In the genomic region with DNA sequence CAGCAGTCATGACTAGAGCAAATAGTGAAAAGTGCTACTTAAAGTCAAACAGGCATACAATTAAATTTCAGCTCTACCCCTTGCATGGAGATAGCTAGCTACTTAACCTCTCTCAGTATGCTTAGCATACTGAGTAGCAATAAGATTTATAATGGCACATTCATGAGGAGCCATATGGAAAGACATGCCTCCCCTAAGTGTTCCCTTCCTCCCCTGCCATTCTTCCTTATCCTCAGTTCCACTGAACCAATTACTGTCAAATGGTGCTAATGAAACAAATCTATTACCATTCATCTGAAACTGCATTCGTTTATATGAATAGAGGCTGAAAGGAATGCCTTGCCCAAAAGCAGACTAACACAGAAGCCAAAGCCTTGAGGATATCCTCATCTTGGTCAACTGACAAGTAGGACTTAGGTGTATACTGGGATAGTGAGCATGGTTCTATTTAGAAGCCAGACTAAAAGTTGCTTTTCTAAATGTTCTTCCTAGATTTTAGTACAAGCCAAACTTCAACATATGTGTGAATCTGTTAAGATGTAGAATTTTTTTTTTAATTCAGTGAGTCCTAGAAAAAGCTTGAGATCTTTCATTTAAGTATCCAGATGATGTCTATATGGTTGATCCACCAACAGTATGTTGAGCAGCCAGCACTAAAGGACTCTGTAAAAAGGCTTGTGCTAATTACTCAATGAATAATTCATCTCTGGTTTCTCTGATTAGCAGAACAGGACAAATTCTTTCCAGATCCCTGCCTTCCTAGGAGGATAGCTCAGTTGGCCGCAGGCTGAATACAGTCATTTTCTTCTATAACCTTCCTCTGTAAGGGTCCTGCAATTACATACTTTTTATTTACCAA, we compare ENCODE assay signal across 15 mouse cellular contexts.
"Had no signal": no experiment of that assay in that cellular context is flagged by ENCODE, and none has a peak within 500 bp of the region (broad histone marks: within the 10 kb centered on the region; RNA-seq: fewer than 3 reads in every experiment).

No protein-coding gene starts in this region.

- H3K9me3 ChIP-seq: limb, embryonic 15.5 days; liver, embryonic 12.5 days; megakaryocyte, embryonic 14.5 days; stomach, embryonic 15.5 days had no signal

- H3K4me2 ChIP-seq: limb, embryonic 15.5 days; liver, embryonic 12.5 days; lung, embryonic 14.5 days; midbrain, embryonic 11.5 days; stomach, embryonic 15.5 days had no signal

- H3K27ac ChIP-seq: limb, embryonic 15.5 days; liver, embryonic 12.5 days; stomach, embryonic 15.5 days had no signal

- H3K36me3 ChIP-seq: limb, embryonic 15.5 days; liver, embryonic 12.5 days; stomach, embryonic 15.5 days had no signal

- H3K4me1 ChIP-seq: limb, embryonic 15.5 days; liver, embryonic 12.5 days; megakaryocyte, embryonic 14.5 days; stomach, embryonic 15.5 days had no signal

- H3K9ac ChIP-seq: limb, embryonic 15.5 days; liver, embryonic 12.5 days; lung, embryonic 14.5 days; stomach, embryonic 15.5 days had no signal

- H3K27me3 ChIP-seq: limb, embryonic 15.5 days; liver, embryonic 12.5 days; megakaryocyte, embryonic 14.5 days; stomach, embryonic 15.5 days had no signal

- H3K4me3 ChIP-seq: limb, embryonic 15.5 days; liver, embryonic 12.5 days; megakaryocyte, embryonic 14.5 days; myocyte; stomach, embryonic 15.5 days had no signal

- DNase-seq: kidney, adult 18-20 months; kidney, postnatal 10 days; kidney, postnatal 4 days; layer of hippocampus, postnatal 36 days; lung, embryonic 14.5 days; lung, postnatal 10 days; lung, postnatal 4 days; retina, postnatal 1 day; thymus, postnatal 36 days had no signal

- ATAC-seq: liver, embryonic 12.5 days had no signal
